Mouse (Mus musculus): ENCODE results near the gene Astn2.

DNA sequence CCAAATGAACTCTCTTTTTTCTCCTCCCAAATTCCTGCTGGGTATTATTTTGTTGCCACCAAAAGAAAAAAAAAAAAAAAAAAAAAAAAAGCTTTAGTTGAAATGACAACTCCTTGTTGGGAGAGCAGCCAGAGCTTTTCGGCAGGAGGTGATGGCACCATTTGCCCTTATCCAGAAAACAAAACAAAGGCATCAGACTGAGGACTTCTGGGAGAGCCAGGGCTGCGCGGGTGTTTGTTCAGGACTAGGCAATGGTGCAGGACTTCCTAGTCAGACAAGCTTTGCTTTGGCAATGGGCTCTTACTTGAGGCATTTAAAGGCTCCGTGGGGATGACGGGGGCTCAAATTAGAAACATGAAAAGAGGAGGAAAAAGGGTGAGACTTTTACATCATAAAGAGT lies 817.5 kb downstream of the Astn2 start:
- no peak for TF ChIP-seq POLR2A (IDR thresholded peaks at IDR 0.05; ENCODE audit: borderline replicate concordance, control insufficient read depth, low read depth, low read length)
- TF ChIP-seq CTCF (IDR thresholded peaks at IDR 0.05; ENCODE audit: control insufficient read depth, insufficient read depth, low read length): no peak

All from bone marrow, adult 2 months (tissue).